8 mouse cellular contexts compared by ENCODE assay signal in genomic region chr10:41489708-41490517, GRCm38 (mm10). TPM values are rescaled to one million over a fixed set of nuclear protein-coding genes. Genes with fewer than 3 reads are reported as not detected.
DNase-seq lines count a peak whose midpoint lies in the region; ATAC-seq and TF ChIP-seq lines count a peak whose summit lies in the region.

Gene Smpd2 (minus strand): TSS chr10:41490369.
Gene Ppil6 (plus strand): TSS chr10:41490439.

- ATAC-seq in erythroid progenitor cell, adult 5-6 weeks (replicated peaks; ENCODE audit: low FRiP score, poor library complexity, severe bottlenecking): peak; percentile 82
- peak; percentile 93 for ATAC-seq in heart, embryonic 13.5 days (ENCODE audit: extremely low read depth, insufficient number of reproducible peaks, low FRiP score, low TSS enrichment)
- ATAC-seq in kidney, postnatal 0 days (replicated peaks; ENCODE audit: low FRiP score, low read depth): peak; percentile 91
- ATAC-seq in liver, embryonic 11.5 days (replicated peaks; ENCODE audit: low FRiP score): peak; percentile 93

- H3K27ac ChIP-seq in brown adipose tissue, adult 24 weeks (replicated peaks; ENCODE audit: low read depth, low read length): 0 out of 2 replicates have a peak within 1 kb of the TSS, but pooled peaks have one; percentile 25
- peak within 1 kb of the TSS; percentile 85 for H3K27ac ChIP-seq in heart, embryonic 13.5 days (replicated peaks)
- H3K27ac ChIP-seq in kidney, postnatal 0 days: peak within 1 kb of the TSS; percentile 84
- peak within 1 kb of the TSS; percentile 34; the same call in 1 of the 2 replicates for H3K27ac ChIP-seq in liver, embryonic 11.5 days (ENCODE audit: low read depth, low read length)

- peak within 1 kb of the TSS; percentile 98 for H3K4me2 ChIP-seq in heart, embryonic 13.5 days
- peak within 1 kb of the TSS; percentile 98 for H3K4me2 ChIP-seq in kidney, postnatal 0 days (ENCODE audit: low read length)
- H3K4me2 ChIP-seq in liver, embryonic 11.5 days: peak within 1 kb of the TSS; percentile 99
- H3K4me2 ChIP-seq in myocyte (ENCODE audit: low read depth): peak within 1 kb of the TSS; percentile 99

- WGBS in heart, embryonic 13.5 days: under 1% methylated on average over 50 of the region's 50 CpGs
- WGBS in kidney, postnatal 0 days: under 1% methylated on average over 50 of the region's 50 CpGs
- WGBS in liver, embryonic 11.5 days: 2% methylated on average over 50 of the region's 50 CpGs

- no peaks in the 10 kb centered on the region for H3K9me3 ChIP-seq in heart, embryonic 13.5 days
- H3K9me3 ChIP-seq in kidney, postnatal 0 days (replicated peaks; ENCODE audit: low read length): no peaks in the 10 kb centered on the region
- no peaks in the 10 kb centered on the region for H3K9me3 ChIP-seq in liver, embryonic 11.5 days (ENCODE audit: control insufficient read depth, low read length)

- H3K4me1 ChIP-seq in brown adipose tissue, adult 24 weeks (ENCODE audit: control insufficient read depth, insufficient read depth, insufficient read length, low read length): peaks cover 9% of the 10 kb centered on the region
- peaks cover 28% of the 10 kb centered on the region for H3K4me1 ChIP-seq in heart, embryonic 13.5 days
- H3K4me1 ChIP-seq in kidney, postnatal 0 days (replicated peaks; ENCODE audit: insufficient read depth, low read length): peaks cover 13% of the 10 kb centered on the region
- 0 out of 2 replicates have a peak, but pooled peaks cover 9% of the 10 kb centered on the region for H3K4me1 ChIP-seq in liver, embryonic 11.5 days (replicated peaks; ENCODE audit: control insufficient read depth, insufficient read depth, low read length)

- peak within 1 kb of the TSS; percentile 92 for H3K9ac ChIP-seq in heart, embryonic 13.5 days
- H3K9ac ChIP-seq in kidney, postnatal 0 days (ENCODE audit: low read depth, low read length): peak within 1 kb of the TSS; percentile 69
- H3K9ac ChIP-seq in liver, embryonic 11.5 days (ENCODE audit: low read depth, low read length): peak within 1 kb of the TSS; percentile 77

- peak within 1 kb of the TSS; percentile 44 for H3ac ChIP-seq in myocyte (ENCODE audit: control insufficient read depth, insufficient read length)

- DNase-seq in CD4-positive helper T cell, adult 2 months (ENCODE audit: low read depth, low spot score): peak; percentile 92
- peak; percentile 97 for DNase-seq in kidney, postnatal 0 days (ENCODE audit: low spot score)
- DNase-seq in liver, embryonic 11.5 days (ENCODE audit: low spot score): peak; percentile 96
- DNase-seq in spleen, postnatal 4 days (ENCODE audit: low spot score in 2 of 2): peak; percentile 88 to 92

- peak within 1 kb of the TSS; percentile 70 for H3K4me3 ChIP-seq in brown adipose tissue, adult 24 weeks (ENCODE audit: insufficient read depth, low read depth, low read length)
- peak within 1 kb of the TSS; percentile 79 for H3K4me3 ChIP-seq in heart, embryonic 13.5 days
- H3K4me3 ChIP-seq in kidney, postnatal 0 days (replicated peaks; ENCODE audit: low read depth, low read length): peak within 1 kb of the TSS; percentile 62
- H3K4me3 ChIP-seq in liver, embryonic 11.5 days (ENCODE audit: low read depth, low read length): peak within 1 kb of the TSS; percentile 71
- H3K4me3 ChIP-seq in myocyte: peak within 1 kb of the TSS; percentile 48

- TF ChIP-seq POLR2A in myocyte (IDR thresholded peaks at IDR 0.05; ENCODE audit: insufficient read length, low read depth): peak; percentile 71

- no peaks in the 10 kb centered on the region for H3K79me2 ChIP-seq in myocyte (ENCODE audit: control insufficient read depth, insufficient read depth)

- H3K27me3 ChIP-seq in heart, embryonic 13.5 days (replicated peaks): no peaks in the 10 kb centered on the region
- H3K27me3 ChIP-seq in kidney, postnatal 0 days (ENCODE audit: insufficient read depth, low read length): no peaks in the 10 kb centered on the region
- no peaks in the 10 kb centered on the region for H3K27me3 ChIP-seq in liver, embryonic 11.5 days (replicated peaks; ENCODE audit: control insufficient read depth, insufficient read depth, low read length)
- no peaks in the 10 kb centered on the region for H3K27me3 ChIP-seq in myocyte (ENCODE audit: control insufficient read depth, insufficient read depth, insufficient read length)

- H3K36me3 ChIP-seq in heart, embryonic 13.5 days: peaks cover 38% of the 10 kb centered on the region
- peaks cover 20% of the 10 kb centered on the region for H3K36me3 ChIP-seq in kidney, postnatal 0 days (ENCODE audit: insufficient read depth, low read length)
- H3K36me3 ChIP-seq in liver, embryonic 11.5 days (ENCODE audit: control insufficient read depth, insufficient read depth, low read length): peaks cover 13% of the 10 kb centered on the region
- peaks cover 8% of the 10 kb centered on the region for H3K36me3 ChIP-seq in myocyte (ENCODE audit: control insufficient read depth, insufficient read depth)

- peak; percentile 12 for TF ChIP-seq CTCF in kidney, postnatal 0 days (IDR thresholded peaks at IDR 0.05; ENCODE audit: low read depth)

TF ChIP-seq in myocyte, 11 proteins besides CTCF, POLR2A, EP300 and RAD21:
- TF ChIP-seq POLR2AphosphoS2 (IDR thresholded peaks at IDR 0.05; ENCODE audit: insufficient read length, low read depth) (peak; percentile 63), TCF3 (IDR thresholded peaks at IDR 0.05; ENCODE audit: insufficient read length, low read depth) (no peak)
TF ChIP-seq in myocyte: peak in this region for 1.

RNA-seq across cellular contexts. Expression of gene Smpd2, which starts in this region (rescaled TPM):
- polyA plus RNA-seq in brown adipose tissue, adult 24 weeks (2012; ENCODE audit: insufficient read depth, insufficient read length, missing spikeins): 9.2 and 12.3 TPM in 2 replicates
- total RNA-seq in erythroid progenitor cell, adult 5-6 weeks (2015; ENCODE audit: low replicate concordance): 0.84 and 4.7 TPM in 2 replicates
- total RNA-seq in erythroid progenitor cell, adult 5-6 weeks (2017; ENCODE audit: low replicate concordance): 2.3 TPM in 1 of 2 replicates, not detected in the other
- 46.3 and 48.4 TPM in 2 replicates for polyA plus RNA-seq in heart, embryonic 13.5 days (2015; fragmentation: Nextera tagmentation; extraction: Ambion mirVana)
- 70.4 and 79.8 TPM in 2 replicates for polyA plus RNA-seq in kidney, postnatal 0 days (2015; fragmentation: Nextera tagmentation; extraction: Ambion mirVana)
- 21.8 and 25.3 TPM in 2 replicates for polyA plus RNA-seq in liver, embryonic 11.5 days (2014; fragmentation: Nextera tagmentation; extraction: Ambion mirVana)
- 26.4 TPM for polyA plus RNA-seq in myocyte (2012; fragmentation: generic; extraction: Trizol)

RNA-seq across cellular contexts. Expression of gene Ppil6, which starts in this region (rescaled TPM):
- 0.99 TPM in 1 of 2 replicates, not detected in the other for polyA plus RNA-seq in brown adipose tissue, adult 24 weeks (2012; ENCODE audit: insufficient read depth, insufficient read length, missing spikeins)
- total RNA-seq in erythroid progenitor cell, adult 5-6 weeks (2015; ENCODE audit: low replicate concordance): not detected in 2 replicates
- total RNA-seq in erythroid progenitor cell, adult 5-6 weeks (2017; ENCODE audit: low replicate concordance): not detected in 2 replicates
- 1.1 and 1.3 TPM in 2 replicates for polyA plus RNA-seq in heart, embryonic 13.5 days (2015; fragmentation: Nextera tagmentation; extraction: Ambion mirVana)
- 3.3 and 4.6 TPM in 2 replicates for polyA plus RNA-seq in kidney, postnatal 0 days (2015; fragmentation: Nextera tagmentation; extraction: Ambion mirVana)
- 0.25 TPM in 1 of 2 replicates, not detected in the other for polyA plus RNA-seq in liver, embryonic 11.5 days (2014; fragmentation: Nextera tagmentation; extraction: Ambion mirVana)
- polyA plus RNA-seq in myocyte (2012; fragmentation: generic; extraction: Trizol): 0.64 TPM

Comparison
In these comparisons a context has a peak if more than half of its experiments do, and no peak if none do; other contexts are left out.
1. Peak in every context shown above with its lines: DNase-seq, ATAC-seq, H3K4me3 ChIP-seq and H3K27ac ChIP-seq.
2. H3K27ac ChIP-seq: peak in every context shown above with its lines; median percentile 85 in heart, embryonic 13.5 days; 84 in kidney, postnatal 0 days; 34 in liver, embryonic 11.5 days; 25 in brown adipose tissue, adult 24 weeks.